Mouse (Mus musculus): ENCODE measurements around the gene Doc2b. TPM values are rescaled to one million over a fixed set of nuclear protein-coding genes. Genes with fewer than 3 reads are reported as not detected.

The Doc2b gene
- total RNA-seq, 2 experiments from 2014 or later = 17.9 to 26.7 TPM

DNA sequence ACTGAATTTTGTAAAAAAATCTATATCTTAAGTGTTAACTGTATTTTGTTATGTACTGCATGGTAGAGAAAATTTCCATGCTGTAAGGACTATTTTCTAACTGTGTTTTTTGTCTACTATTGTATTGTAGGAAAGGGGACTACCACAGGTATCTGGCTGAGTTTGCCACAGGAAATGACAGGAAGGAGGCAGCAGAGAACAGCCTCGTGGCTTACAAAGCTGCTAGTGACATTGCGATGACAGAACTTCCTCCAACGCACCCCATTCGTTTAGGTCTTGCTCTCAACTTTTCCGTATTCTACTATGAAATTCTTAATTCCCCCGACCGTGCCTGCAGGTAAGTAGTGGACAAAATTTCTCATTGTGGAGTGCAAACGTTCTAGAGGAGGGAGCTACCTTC, 39.2 kb downstream of the Doc2b start:
- TF ChIP-seq CTCF (IDR thresholded peaks at IDR 0.05) = no peak
- H3K27ac ChIP-seq = no peak overlapping the region
- no peak overlapping the region for H3K4me3 ChIP-seq
- intact Hi-C loops (cut with DNase I) = no loop called here
- no peak for DNase-seq (ENCODE audit: extremely low spot score in 1 of 2, low spot score in 2 of 2)

GRCm38 (mm10) chr11:75751082-75751481, 44.8 kb downstream of the Doc2b start:
- no peak overlapping the region for H3K27ac ChIP-seq
- peak; percentile 48 for TF ChIP-seq CTCF (IDR thresholded peaks at IDR 0.05)
- intact Hi-C loops (cut with DNase I) = no loop called here
- DNase-seq (ENCODE audit: extremely low spot score in 1 of 2, low spot score in 2 of 2) = no peak
- no peak overlapping the region for H3K4me3 ChIP-seq

DNA sequence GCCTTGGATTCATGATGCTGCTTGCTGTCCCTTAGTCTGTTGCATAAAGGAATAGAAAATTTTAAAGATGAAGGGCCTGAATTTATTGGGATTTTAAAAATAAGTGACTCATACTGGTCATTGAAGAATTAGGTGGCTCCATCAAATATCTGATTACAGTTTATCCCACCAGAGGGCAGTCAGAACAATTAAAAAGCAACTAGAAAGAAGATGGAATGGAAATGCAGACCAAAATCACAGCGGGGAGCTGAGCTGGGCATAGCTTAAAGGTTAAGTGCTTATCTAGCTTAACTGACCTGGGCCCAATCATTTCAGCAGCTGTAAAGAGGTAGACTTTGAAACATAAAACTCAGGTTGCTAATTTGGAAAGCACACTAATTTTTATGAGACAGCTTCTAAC, 45.3 kb downstream of the Doc2b start:
- intact Hi-C loops (cut with DNase I) = no loop called here
- peak; percentile 28 for TF ChIP-seq CTCF (IDR thresholded peaks at IDR 0.05)
- H3K4me3 ChIP-seq = no peak overlapping the region
- no peak overlapping the region for H3K27ac ChIP-seq
- no peak for DNase-seq (ENCODE audit: extremely low spot score in 1 of 2, low spot score in 2 of 2)

DNA sequence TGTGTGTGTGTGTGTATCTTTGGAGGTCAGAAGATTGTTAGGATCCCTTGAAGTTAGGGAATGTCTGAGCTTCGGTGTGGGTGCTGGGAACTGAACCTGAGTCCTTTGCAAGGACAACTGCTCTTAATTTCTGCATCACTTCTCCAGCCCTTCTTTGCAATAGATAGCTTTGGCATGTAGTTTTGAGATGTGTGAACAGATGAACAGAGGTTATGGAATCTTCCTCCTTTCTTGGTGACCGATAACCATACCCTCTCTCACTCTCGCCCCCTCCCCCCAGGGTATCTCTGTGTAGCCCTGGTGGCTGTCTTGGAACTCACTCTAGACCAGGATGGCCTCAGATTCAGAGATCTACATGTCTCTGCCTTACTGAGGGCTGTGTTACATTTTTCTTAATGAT, 51.1 kb downstream of the Doc2b start:
- TF ChIP-seq CTCF (IDR thresholded peaks at IDR 0.05) = no peak
- intact Hi-C loops (cut with DNase I) = no loop called here
- DNase-seq (ENCODE audit: extremely low spot score in 1 of 2, low spot score in 2 of 2) = no peak
- no peak overlapping the region for H3K27ac ChIP-seq
- H3K4me3 ChIP-seq = no peak overlapping the region

GRCm38 (mm10) chr11:75741615-75742014, 54.2 kb downstream of the Doc2b start:
- intact Hi-C loops (cut with DNase I) = no loop called here

GRCm38 (mm10) chr11:75740204-75740603, 55.6 kb downstream of the Doc2b start:
- TF ChIP-seq CTCF (IDR thresholded peaks at IDR 0.05) = no peak
- Histone ChIP-seq H3K4me3 (no peak overlapping the region), H3K27ac (no peak overlapping the region)
- intact Hi-C loops (cut with DNase I) = no loop called here
- DNase-seq (ENCODE audit: extremely low spot score in 1 of 2, low spot score in 2 of 2) = no peak

More at GRCm38 (mm10) chr11:75741615-75742014, 54.2 kb downstream of the Doc2b start:
- no peak for DNase-seq (ENCODE audit: extremely low spot score in 1 of 2, low spot score in 2 of 2)
- Histone ChIP-seq H3K27ac (no peak overlapping the region), H3K4me3 (no peak overlapping the region)
- TF ChIP-seq CTCF (IDR thresholded peaks at IDR 0.05) = no peak

DNA sequence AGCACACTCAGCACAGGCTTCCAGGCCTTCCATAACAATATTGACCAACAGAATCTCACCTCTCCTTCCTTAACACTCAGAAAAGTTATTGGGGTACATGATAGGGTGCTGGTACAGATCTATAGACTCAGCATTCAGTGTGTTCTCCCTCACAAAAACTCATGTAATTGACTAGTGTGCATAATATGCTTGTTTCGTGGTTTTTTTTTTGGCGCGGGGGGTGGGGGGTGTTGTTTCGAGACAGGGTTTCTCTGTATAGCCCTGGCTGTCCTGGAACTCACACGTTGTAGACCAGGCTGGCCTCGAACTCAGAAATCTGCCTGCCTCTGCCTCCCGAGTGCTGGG, 57.4 kb downstream of the Doc2b start:
- H3K4me3 ChIP-seq = no peak overlapping the region
- no peak for TF ChIP-seq CTCF (IDR thresholded peaks at IDR 0.05)
- no peak overlapping the region for H3K27ac ChIP-seq
- intact Hi-C loops (cut with DNase I) = no loop called here
- no peak for DNase-seq (ENCODE audit: extremely low spot score in 1 of 2, low spot score in 2 of 2)

GRCm38 (mm10) chr11:75737806-75738476, 57.9 kb downstream of the Doc2b start:
- no peak for DNase-seq (ENCODE audit: extremely low spot score in 1 of 2, low spot score in 2 of 2)
- H3K4me3 ChIP-seq = no peak overlapping the region
- no peak for TF ChIP-seq CTCF (IDR thresholded peaks at IDR 0.05)
- no peak overlapping the region for H3K27ac ChIP-seq
- intact Hi-C loops (cut with DNase I) = no loop called here

- TF ChIP-seq CTCF (IDR thresholded peaks at IDR 0.05) = no peak
- DNase-seq (ENCODE audit: extremely low spot score in 1 of 2, low spot score in 2 of 2) = no peak
- Histone ChIP-seq H3K27ac (no peak overlapping the region), H3K4me3 (no peak overlapping the region)
- intact Hi-C loops (cut with DNase I) = no loop called here
These were observed 58.9 kb downstream of the Doc2b start for GRCm38 (mm10) chr11:75736978-75737377.

DNA sequence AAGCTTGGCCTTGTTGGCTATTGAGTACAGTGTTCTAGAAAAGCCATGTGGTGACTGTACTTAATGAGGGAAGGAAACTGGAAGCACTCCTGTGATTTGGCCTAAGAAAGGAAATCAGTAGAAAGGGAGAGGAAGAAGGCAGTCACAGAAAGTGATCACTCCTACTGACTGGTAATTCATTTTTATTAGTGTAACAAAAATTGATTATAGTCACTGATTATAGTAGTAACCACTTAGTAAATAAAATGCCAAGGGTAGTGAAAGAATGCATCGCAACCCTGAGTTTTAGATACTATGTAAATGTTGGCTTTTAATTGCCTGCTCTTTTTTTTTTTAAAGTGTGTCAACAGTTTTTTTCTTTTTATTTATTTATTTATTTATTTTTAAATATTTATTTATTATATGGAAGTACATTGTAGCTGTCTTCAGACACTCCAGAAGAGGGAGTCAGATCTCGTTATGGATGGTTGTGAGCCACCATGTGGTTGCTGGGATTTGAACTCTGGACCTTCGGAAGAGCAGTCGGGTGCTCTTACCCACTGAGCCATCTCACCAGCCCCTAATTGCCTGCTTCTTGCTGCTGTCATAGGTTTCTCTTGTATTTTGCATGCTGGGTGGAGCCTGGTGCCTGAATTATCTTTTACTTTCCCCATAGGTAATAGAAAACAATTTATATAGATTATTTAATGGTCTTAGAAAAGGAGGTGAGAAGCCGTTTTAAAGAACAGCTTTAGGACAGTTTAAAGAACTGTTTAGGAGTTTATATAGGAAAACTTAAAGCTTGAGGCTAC, 60.2 kb downstream of the Doc2b start:
- Histone ChIP-seq H3K4me3 (no peak overlapping the region; the same call in 1 of the 2 replicates), H3K27ac (no peak overlapping the region)
- no peak for TF ChIP-seq CTCF (IDR thresholded peaks at IDR 0.05)
- intact Hi-C loops (cut with DNase I) = no loop called here
- DNase-seq (ENCODE audit: extremely low spot score in 1 of 2, low spot score in 2 of 2) = no peak

DNA sequence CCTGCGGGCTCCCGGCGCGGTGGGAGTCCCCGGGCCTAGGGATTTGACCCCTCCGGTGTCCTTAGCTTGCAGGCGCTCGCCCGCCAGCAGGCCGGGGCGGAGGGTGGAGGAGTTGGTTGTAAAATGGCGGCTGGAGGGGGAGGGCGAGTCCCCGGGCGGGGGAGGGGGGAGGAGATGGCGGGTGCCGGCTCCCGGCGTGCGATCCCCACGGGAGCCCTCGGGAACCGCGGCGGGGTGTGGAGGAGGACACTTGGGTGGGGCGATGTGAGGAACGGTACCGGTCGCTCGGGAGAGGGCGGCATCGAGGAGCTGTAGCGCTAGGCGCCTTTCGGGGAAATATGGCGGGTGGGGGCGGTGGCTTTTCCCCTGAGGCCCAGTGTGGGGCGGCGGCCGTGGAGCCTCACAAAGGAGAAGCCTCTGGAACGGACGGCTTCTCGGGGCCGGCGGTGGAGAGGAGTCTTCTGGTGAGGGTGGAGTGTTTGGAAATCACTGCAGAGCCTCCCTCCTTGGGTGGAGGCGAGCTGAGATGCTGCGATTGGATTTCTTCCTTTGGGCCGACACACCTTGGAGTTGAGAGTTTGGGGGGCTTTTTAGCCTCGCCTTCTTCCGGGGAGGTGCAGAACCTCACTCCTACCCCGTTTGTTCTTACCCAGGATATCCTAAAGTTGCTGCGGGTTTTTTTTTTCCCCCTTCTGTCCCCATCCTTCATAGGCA, 62.5 kb downstream of the Doc2b start:
- DNase-seq (ENCODE audit: extremely low spot score in 1 of 2, low spot score in 2 of 2) = peak; percentile 67 to 72
- Histone ChIP-seq H3K4me3 (peak overlapping the region; percentile 72), H3K27ac (peak overlapping the region; percentile 100)
- peak; percentile 1; the same call in 1 of the 2 replicates for TF ChIP-seq CTCF (IDR thresholded peaks at IDR 0.05)
- intact Hi-C loops (cut with DNase I) = loop anchor here (2.0 to 5.0 kb wide), 2 partner anchors 55 to 81 kb away; partner anchors contain the start of genes Crk and Myo1c

Data from left cerebral cortex, adult 2 months (tissue).